Mouse (Mus musculus) heart, embryonic 10.5 days (tissue): Measurements from ENCODE around the gene Llgl2. TPM values are rescaled to one million over a fixed set of nuclear protein-coding genes. Genes with fewer than 3 reads are reported as not detected.

Experiments
- DNase-seq: peaks from one replicate; pipeline ENCODE4 v3.0.0-alpha.2; 2017; ENCODE audit warnings: low spot score
- H3K27ac ChIP-seq: fragments of 300-500 bp; sonication (generic); 2 replicates; pipeline ENCODE4 v1.5.1; 2016; ENCODE audit warnings: mild to moderate bottlenecking
- H3K27me3 ChIP-seq: fragments of 300-500 bp; sonication (generic); 2 replicates; pipeline ENCODE4 v1.6.1; 2016; ENCODE audit warnings: mild to moderate bottlenecking; ENCODE audit not compliant: poor library complexity, insufficient read depth, severe bottlenecking
- H3K36me3 ChIP-seq: fragments of 300-500 bp; sonication (generic); 2 replicates; pipeline ENCODE4 v1.6.1; 2016; ENCODE audit warnings: mild to moderate bottlenecking, moderate library complexity
- H3K4me1 ChIP-seq: fragments of 300-500 bp; sonication (generic); 2 replicates; pipeline ENCODE4 v1.6.1; 2016; ENCODE audit warnings: mild to moderate bottlenecking
- H3K4me3 ChIP-seq: fragments of 300-500 bp; sonication (generic); 2 replicates; pipeline ENCODE4 v1.5.1; 2016; ENCODE audit warnings: mild to moderate bottlenecking, moderate library complexity
- H3K9me3 ChIP-seq: fragments of 300-500 bp; sonication (generic); 2 replicates; pipeline ENCODE4 v1.6.1; 2016; ENCODE audit warnings: mild to moderate bottlenecking, moderate library complexity
- WGBS: fragments of 180-500 bp; shearing (Covaris S2); methylation state at CpG from one replicate; pipeline ENCODE4 v1.1.7; 2016; 5-methylcytosine and 5-hydroxymethylcytosine counted together
- microRNA-seq: library from miRNA; unstranded; fragments of <30 nt; microRNA quantifications from one replicate; pipeline ENCODE4, GENCODE M21; 2017
- polyA plus RNA-seq: library from polyadenylated mRNA; unstranded; fragments of >200 nt; fragmentation: Nextera tagmentation; extraction: Ambion mirVana; gene quantifications from 2 replicates; pipeline ENCODE4 v1.2.1, GENCODE M21; 2016

Llgl2 gene
- polyA plus RNA-seq, 1 experiment from 2014 or later = 35.0 TPM

GRCm38 (mm10) chr11:115898886-115899285, 75.0 kb downstream of the Llgl2 start:
- H3K9me3 ChIP-seq = no peaks in the 10 kb centered on the region
- no peak for DNase-seq
- H3K27me3 ChIP-seq = no peaks in the 10 kb centered on the region
- peak overlapping the region; percentile 92 for H3K27ac ChIP-seq
- H3K4me3 ChIP-seq = no peak overlapping the region
- WGBS = 19% methylated on average over 4 of the region's 4 CpGs
- peaks cover 74% of the 10 kb centered on the region for H3K4me1 ChIP-seq
- H3K36me3 ChIP-seq = peaks cover 35% of the 10 kb centered on the region

- DNase-seq = peak; percentile 96
- Histone ChIP-seq H3K27me3 (no peaks in the 10 kb centered on the region), H3K27ac (peak within 1 kb of the TSS; percentile 92), H3K4me3 (peak within 1 kb of the TSS; percentile 51), H3K4me1 (peaks cover 79% of the 10 kb centered on the region), H3K36me3 (peaks cover 27% of the 10 kb centered on the region), H3K9me3 (no peaks in the 10 kb centered on the region)
- 25% methylated on average over 16 of the region's 16 CpGs for WGBS
Measured at GRCm38 (mm10) chr11:115899486-115900266, 75.8 kb downstream of the Llgl2 start, which contains the start of gene Smim5. Smim5 (plus strand) TSS chr11:115899966.

GRCm38 (mm10) chr11:115900561-115901337, 76.9 kb downstream of the Llgl2 start:
- Histone ChIP-seq H3K27me3 (no peaks in the 10 kb centered on the region), H3K9me3 (no peaks in the 10 kb centered on the region), H3K4me3 (peak overlapping the region; percentile 51), H3K36me3 (peaks cover 17% of the 10 kb centered on the region), H3K4me1 (peaks cover 79% of the 10 kb centered on the region), H3K27ac (peak overlapping the region; percentile 92)
- no peak for DNase-seq
- 63% methylated on average over 8 of the region's 8 CpGs for WGBS

- WGBS = 57% methylated on average over 9 of the region's 9 CpGs
- Histone ChIP-seq H3K36me3 (peaks cover 12% of the 10 kb centered on the region), H3K27ac (peak overlapping the region; percentile 92), H3K27me3 (no peaks in the 10 kb centered on the region), H3K9me3 (no peaks in the 10 kb centered on the region), H3K4me3 (peak overlapping the region; percentile 51), H3K4me1 (peaks cover 84% of the 10 kb centered on the region)
- peak; percentile 91 for DNase-seq
Measured at GRCm38 (mm10) chr11:115901338-115902161, 77.7 kb downstream of the Llgl2 start.

- Histone ChIP-seq H3K4me3 (peak overlapping the region; percentile 51), H3K9me3 (no peaks in the 10 kb centered on the region), H3K27me3 (no peaks in the 10 kb centered on the region), H3K36me3 (peaks cover 6% of the 10 kb centered on the region; the same call in 1 of the 2 replicates), H3K27ac (peak overlapping the region; percentile 92), H3K4me1 (peaks cover 89% of the 10 kb centered on the region)
- no peak for DNase-seq
- WGBS = 51% methylated on average over 5 of the region's 5 CpGs
Measured at GRCm38 (mm10) chr11:115902177-115902576, 78.3 kb downstream of the Llgl2 start.

GRCm38 (mm10) chr11:115902831-115903230, 79.0 kb downstream of the Llgl2 start:
- H3K4me1 ChIP-seq = peaks cover 89% of the 10 kb centered on the region
- H3K27ac ChIP-seq = peak overlapping the region; percentile 92
- H3K36me3 ChIP-seq = peaks cover 7% of the 10 kb centered on the region; the same call in 1 of the 2 replicates
- no peaks in the 10 kb centered on the region for H3K9me3 ChIP-seq
- 60% methylated on average over 1 of the region's 1 CpGs for WGBS
- DNase-seq = no peak
- H3K4me3 ChIP-seq = peak overlapping the region; percentile 51; the same call in 1 of the 2 replicates
- H3K27me3 ChIP-seq = no peaks in the 10 kb centered on the region

- Histone ChIP-seq H3K4me3 (peak overlapping the region; percentile 22; the same call in 1 of the 2 replicates), H3K4me1 (peaks cover 85% of the 10 kb centered on the region), H3K36me3 (peaks cover 14% of the 10 kb centered on the region), H3K27me3 (no peaks in the 10 kb centered on the region), H3K9me3 (no peaks in the 10 kb centered on the region), H3K27ac (peak overlapping the region; percentile 92)
- 41% methylated on average over 11 of the region's 11 CpGs for WGBS
- peak; percentile 96 for DNase-seq
Measured at GRCm38 (mm10) chr11:115903384-115904230, 79.8 kb downstream of the Llgl2 start.

- H3K36me3 ChIP-seq = peaks cover 20% of the 10 kb centered on the region
- H3K27me3 ChIP-seq = no peaks in the 10 kb centered on the region
- 59% methylated on average over 8 of the region's 8 CpGs for WGBS
- peak; percentile 78 for DNase-seq
- H3K4me1 ChIP-seq = peaks cover 77% of the 10 kb centered on the region
- peak overlapping the region; percentile 19; the same call in 1 of the 2 replicates for H3K4me3 ChIP-seq
- H3K9me3 ChIP-seq = no peaks in the 10 kb centered on the region
- H3K27ac ChIP-seq = peak overlapping the region; percentile 92
Measured at GRCm38 (mm10) chr11:115904231-115904955, 80.5 kb downstream of the Llgl2 start.

Small RNA genes lying within 50 kb of the gene (microRNA-seq; reads per million reads assigned to microRNA genes)
- gene Mir5621 = not detected

Other genes starting within 250 kb of the Llgl2 start
- 105 and 108 TPM in 2 replicates for gene Mrps7, start 220.1 kb upstream of the Llgl2 start, polyA plus RNA-seq
- 25.4 and 25.7 TPM in 2 replicates for gene Gga3, start 220.0 kb upstream of the Llgl2 start, polyA plus RNA-seq
- gene Mif4gd, start 211.1 kb upstream of the Llgl2 start, polyA plus RNA-seq = 19.6 and 22.7 TPM in 2 replicates
- 33.5 and 45.5 TPM in 2 replicates for gene Slc25a19, start 195.8 kb upstream of the Llgl2 start, polyA plus RNA-seq
- gene Grb2, start 115.5 kb upstream of the Llgl2 start, polyA plus RNA-seq = 78.4 and 107 TPM in 2 replicates
- 35.0 and 56.8 TPM in 2 replicates for gene Tmem94, start 58.6 kb upstream of the Llgl2 start, polyA plus RNA-seq
- gene Caskin2, start 10.4 kb upstream of the Llgl2 start, polyA plus RNA-seq = 18.7 and 21.4 TPM in 2 replicates
- gene Tsen54, start 9.3 kb upstream of the Llgl2 start, polyA plus RNA-seq = 39.1 and 41.7 TPM in 2 replicates
- gene Myo15b, start 34.4 kb downstream of the Llgl2 start, polyA plus RNA-seq = 0.23 and 0.31 TPM in 2 replicates
- gene Smim5, start 75.9 kb downstream of the Llgl2 start, polyA plus RNA-seq = 13.7 and 17.9 TPM in 2 replicates
- 1.6 and 1.7 TPM in 2 replicates for gene Smim6, start 88.0 kb downstream of the Llgl2 start, polyA plus RNA-seq
- gene Sap30bp, start 109.2 kb downstream of the Llgl2 start, polyA plus RNA-seq = 29.4 and 35.8 TPM in 2 replicates
- gene Recql5, start 109.4 kb downstream of the Llgl2 start, polyA plus RNA-seq = 20.4 and 22.3 TPM in 2 replicates
- 0.67 and 1.1 TPM in 2 replicates for gene Itgb4, start 150.7 kb downstream of the Llgl2 start, polyA plus RNA-seq
- 202 and 273 TPM in 2 replicates for gene Galk1, start 188.7 kb downstream of the Llgl2 start, polyA plus RNA-seq
- 684 and 1,078 TPM in 2 replicates for gene H3f3b, start 203.9 kb downstream of the Llgl2 start, polyA plus RNA-seq
- 33.3 and 37.1 TPM in 2 replicates for gene Unk, start 206.3 kb downstream of the Llgl2 start, polyA plus RNA-seq